Mouse (Mus musculus) yolk sac, embryonic 10.5 days (tissue): ENCODE measurements around the gene Rnf114.

ENCODE experiments used
- DNase-seq: peaks from one replicate; pipeline ENCODE4 v3.0.0-alpha.2; 2017; ENCODE audit warnings: low spot score

Rnf114 gene

GRCm38 (mm10) chr2:167503896-167504349 is 11.5 kb downstream of the Rnf114 start:
- peak; percentile 67 for DNase-seq

GRCm38 (mm10) chr2:167505127-167505526 is 12.7 kb downstream of the Rnf114 start:
- no peak for DNase-seq

- DNase-seq, result no peak
Measured at GRCm38 (mm10) chr2:167506546-167507260, 14.3 kb downstream of the Rnf114 start.

GRCm38 (mm10) chr2:167507719-167508385 is 15.4 kb downstream of the Rnf114 start:
- no peak for DNase-seq

- DNase-seq, result no peak
Measured at GRCm38 (mm10) chr2:167508569-167508968, 16.1 kb downstream of the Rnf114 start.

GRCm38 (mm10) chr2:167510485-167510884 is 18.0 kb downstream of the Rnf114 start:
- DNase-seq, result no peak

- no peak for DNase-seq
Measured at GRCm38 (mm10) chr2:167512365-167512764, 19.9 kb downstream of the Rnf114 start.

GRCm38 (mm10) chr2:167512970-167513369 is 20.5 kb downstream of the Rnf114 start:
- DNase-seq, result no peak

GRCm38 (mm10) chr2:167514641-167515040 is 22.2 kb downstream of the Rnf114 start:
- DNase-seq, result no peak

- no peak for DNase-seq
Measured at GRCm38 (mm10) chr2:167515688-167516087, 23.2 kb downstream of the Rnf114 start.

GRCm38 (mm10) chr2:167519606-167520252 is 27.3 kb downstream of the Rnf114 start:
- DNase-seq, result no peak

GRCm38 (mm10) chr2:167528278-167528677 is 35.8 kb downstream of the Rnf114 start:
- no peak for DNase-seq

GRCm38 (mm10) chr2:167529935-167530513 is 37.6 kb downstream of the Rnf114 start:
- no peak for DNase-seq

- no peak for DNase-seq
Measured at GRCm38 (mm10) chr2:167530536-167530935, 38.1 kb downstream of the Rnf114 start.

GRCm38 (mm10) chr2:167532131-167532530 is 39.7 kb downstream of the Rnf114 start:
- no peak for DNase-seq

GRCm38 (mm10) chr2:167533880-167534279 is 41.4 kb downstream of the Rnf114 start:
- no peak for DNase-seq

- no peak for DNase-seq
Measured at GRCm38 (mm10) chr2:167536320-167536945, 44.0 kb downstream of the Rnf114 start.

- DNase-seq, result peak; percentile 97
Measured at GRCm38 (mm10) chr2:167537476-167538297, 45.2 kb downstream of the Rnf114 start, which contains the start of gene Snai1. Gene Snai1, plus strand, starts transcription at chr2:167538195.

GRCm38 (mm10) chr2:167538671-167539306 is 46.3 kb downstream of the Rnf114 start:
- no peak for DNase-seq
